Mouse (Mus musculus): ENCODE measurements around the gene Myo16. TPM values are rescaled to one million over a fixed set of nuclear protein-coding genes. Genes with fewer than 3 reads are reported as not detected.

The Myo16 gene
- polyA plus RNA-seq, 1 experiment from 2014 or later: 1.5 TPM

DNA sequence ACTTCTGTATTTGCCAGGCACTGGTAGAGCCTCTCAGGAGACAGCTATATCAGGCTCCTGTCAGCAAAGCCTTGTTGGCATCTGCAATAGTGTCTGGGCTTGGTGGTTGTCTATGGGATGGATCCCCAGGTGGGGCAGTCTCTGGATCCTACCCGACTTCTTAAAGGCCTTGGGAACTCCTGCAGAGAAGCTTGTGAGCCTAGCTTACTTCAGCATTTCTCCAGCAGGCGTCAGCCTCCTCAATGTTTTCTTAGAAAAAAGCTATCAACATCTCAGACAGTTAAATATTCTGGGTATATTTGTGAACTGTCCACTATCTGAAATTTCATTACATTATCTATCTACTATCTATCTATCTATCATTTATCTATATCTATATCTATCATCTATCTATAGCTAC, 315.9 kb downstream of the Myo16 start:
- 60% methylated on average over 2 of the region's 2 CpGs for WGBS
- Histone ChIP-seq H3K9me3 (ENCODE audit: control insufficient read depth, low read length) (no peaks in the 10 kb centered on the region), H3K4me3 (ENCODE audit: low read depth, low read length) (no peak overlapping the region), H3K4me1 (replicated peaks; ENCODE audit: control insufficient read depth, insufficient read depth) (no peaks in the 10 kb centered on the region), H3K27ac (replicated peaks) (no peak overlapping the region), H3K27me3 (ENCODE audit: control insufficient read depth, insufficient read depth, low read length) (no peaks in the 10 kb centered on the region), H3K9ac (ENCODE audit: low read length) (no peak overlapping the region), H3K4me2 (replicated peaks; ENCODE audit: low read depth) (no peak overlapping the region), H3K36me3 (ENCODE audit: control insufficient read depth, insufficient read depth, low read length) (no peaks in the 10 kb centered on the region)
- DNase-seq (ENCODE audit: low spot score) (no peak), ATAC-seq (ENCODE audit: low FRiP score, low TSS enrichment) (no peak)
- TF ChIP-seq CTCF (IDR thresholded peaks at IDR 0.05; ENCODE audit: low read depth): peak; percentile 46
- TF ChIP-seq EP300 (optimal IDR thresholded peaks at IDR 0.05): no peak

DNA sequence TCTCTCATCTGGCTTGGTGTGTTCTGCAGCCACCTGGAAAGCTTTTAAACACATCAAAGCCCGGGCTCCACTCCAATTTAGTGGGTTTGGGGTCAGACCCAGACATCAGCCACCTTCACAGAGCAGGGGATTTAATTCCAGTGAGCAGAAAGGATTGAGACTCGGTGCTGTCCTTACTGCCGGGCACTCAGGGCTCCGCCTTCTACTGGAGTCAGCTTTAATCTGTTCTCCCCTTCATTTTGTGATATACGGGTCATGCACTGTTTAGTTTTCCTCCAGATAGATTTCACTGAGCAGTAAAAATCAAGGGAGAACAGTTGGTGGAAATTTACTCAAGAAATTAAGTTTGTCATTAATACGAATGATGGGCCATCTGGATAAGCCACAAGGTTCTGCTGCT, 316.6 kb downstream of the Myo16 start:
- H3K4me1 ChIP-seq (replicated peaks; ENCODE audit: control insufficient read depth, insufficient read depth): no peaks in the 10 kb centered on the region
- no peak for ATAC-seq (ENCODE audit: low FRiP score, low TSS enrichment)
- H3K27ac ChIP-seq (replicated peaks): no peak overlapping the region
- no peak overlapping the region for H3K4me3 ChIP-seq (ENCODE audit: low read depth, low read length)
- H3K4me2 ChIP-seq (replicated peaks; ENCODE audit: low read depth): no peak overlapping the region
- no peaks in the 10 kb centered on the region for H3K9me3 ChIP-seq (ENCODE audit: control insufficient read depth, low read length)
- H3K27me3 ChIP-seq (ENCODE audit: control insufficient read depth, insufficient read depth, low read length): no peaks in the 10 kb centered on the region
- TF ChIP-seq EP300 (optimal IDR thresholded peaks at IDR 0.05) (no peak), CTCF (IDR thresholded peaks at IDR 0.05; ENCODE audit: low read depth) (no peak)
- no peaks in the 10 kb centered on the region for H3K36me3 ChIP-seq (ENCODE audit: control insufficient read depth, insufficient read depth, low read length)
- H3K9ac ChIP-seq (ENCODE audit: low read length): no peak overlapping the region
- WGBS: 31% methylated on average over 6 of the region's 6 CpGs
- DNase-seq (ENCODE audit: low spot score): no peak

DNA sequence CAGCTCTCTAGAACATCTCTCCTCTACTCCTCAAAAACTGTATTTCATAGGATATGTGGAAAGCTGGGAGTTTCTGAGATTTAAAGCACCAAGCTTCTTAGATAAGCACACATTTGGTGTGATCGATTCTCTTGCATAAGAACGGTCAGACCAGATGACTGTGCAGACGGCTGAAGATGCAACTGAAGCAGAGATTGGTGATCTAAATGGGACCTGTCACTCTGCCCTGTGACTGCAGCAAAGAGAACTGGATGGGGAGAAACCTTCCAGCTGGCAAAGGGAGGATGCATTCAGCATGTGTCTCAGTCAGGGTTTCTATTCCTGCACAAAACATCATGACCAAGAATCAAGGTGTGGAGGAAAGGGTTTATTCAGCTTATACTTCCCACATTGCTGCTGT, 318.7 kb downstream of the Myo16 start:
- WGBS: 79% methylated on average over 3 of the region's 3 CpGs
- H3K9ac ChIP-seq (ENCODE audit: low read length): no peak overlapping the region
- no peak for DNase-seq (ENCODE audit: low spot score)

DNA sequence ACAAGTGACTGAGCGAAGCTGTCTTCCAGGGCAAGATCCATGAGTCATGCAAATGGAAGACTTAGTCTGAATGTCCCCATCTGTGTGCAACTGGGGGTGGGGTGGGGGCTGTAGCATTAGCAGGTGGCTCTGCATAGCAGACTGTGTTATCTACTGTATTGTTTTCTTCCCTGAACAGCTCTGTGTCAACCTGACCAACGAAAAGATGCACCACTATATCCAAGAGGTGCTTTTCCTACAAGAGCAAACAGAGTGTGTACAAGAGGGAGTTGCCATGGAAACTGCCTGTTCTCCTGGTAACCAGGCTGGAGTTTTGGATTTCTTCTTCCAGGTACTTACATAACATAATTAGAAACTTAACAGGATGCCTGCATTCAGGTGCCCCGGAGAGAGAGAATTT, 320.7 kb downstream of the Myo16 start:
- H3K27me3 ChIP-seq (ENCODE audit: control insufficient read depth, insufficient read depth, low read length): no peaks in the 10 kb centered on the region
- WGBS: 68% methylated on average over 3 of the region's 3 CpGs
- DNase-seq (ENCODE audit: low spot score): no peak

More for the DNA sequence above, 318.7 kb downstream of the Myo16 start:
- H3K36me3 ChIP-seq (ENCODE audit: control insufficient read depth, insufficient read depth, low read length): no peaks in the 10 kb centered on the region
- no peak for ATAC-seq (ENCODE audit: low FRiP score, low TSS enrichment)
- no peak for TF ChIP-seq EP300 (optimal IDR thresholded peaks at IDR 0.05)
- TF ChIP-seq CTCF (IDR thresholded peaks at IDR 0.05; ENCODE audit: low read depth): no peak
- no peaks in the 10 kb centered on the region for H3K4me1 ChIP-seq (replicated peaks; ENCODE audit: control insufficient read depth, insufficient read depth)
- H3K4me2 ChIP-seq (replicated peaks; ENCODE audit: low read depth): no peak overlapping the region
- no peaks in the 10 kb centered on the region for H3K27me3 ChIP-seq (ENCODE audit: control insufficient read depth, insufficient read depth, low read length)
- no peaks in the 10 kb centered on the region for H3K9me3 ChIP-seq (ENCODE audit: control insufficient read depth, low read length)
- H3K27ac ChIP-seq (replicated peaks): no peak overlapping the region
- H3K4me3 ChIP-seq (ENCODE audit: low read depth, low read length): no peak overlapping the region

DNA sequence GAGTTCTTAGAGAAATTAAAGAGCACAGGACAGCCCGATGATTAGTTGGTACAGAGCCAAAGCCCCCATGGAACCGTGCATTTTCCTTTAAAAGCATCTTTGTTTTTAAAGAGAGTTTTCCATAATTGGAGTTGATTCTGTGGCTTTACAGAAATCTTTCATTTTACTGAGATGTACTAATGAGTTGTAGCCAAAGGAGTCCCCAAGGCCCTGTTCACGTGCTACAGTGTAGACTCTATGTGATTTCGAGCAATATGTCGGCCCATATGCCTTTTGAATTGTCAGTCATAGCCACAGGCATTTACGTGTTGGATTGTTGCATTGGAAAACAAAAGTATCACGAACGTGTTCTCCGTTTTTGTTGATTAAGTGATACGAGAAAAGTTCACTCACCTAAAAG, 325.3 kb downstream of the Myo16 start:
- no peaks in the 10 kb centered on the region for H3K9me3 ChIP-seq (ENCODE audit: control insufficient read depth, low read length)
- DNase-seq (ENCODE audit: low spot score) (no peak), ATAC-seq (ENCODE audit: low FRiP score, low TSS enrichment) (no peak)
- H3K4me2 ChIP-seq (replicated peaks; ENCODE audit: low read depth): no peak overlapping the region
- H3K27ac ChIP-seq (replicated peaks): no peak overlapping the region
- H3K9ac ChIP-seq (ENCODE audit: low read length): no peak overlapping the region
- H3K36me3 ChIP-seq (ENCODE audit: control insufficient read depth, insufficient read depth, low read length): no peaks in the 10 kb centered on the region
- no peak overlapping the region for H3K4me3 ChIP-seq (ENCODE audit: low read depth, low read length)
- 85% methylated on average over 10 of the region's 10 CpGs for WGBS
- no peaks in the 10 kb centered on the region for H3K4me1 ChIP-seq (replicated peaks; ENCODE audit: control insufficient read depth, insufficient read depth)
- no peaks in the 10 kb centered on the region for H3K27me3 ChIP-seq (ENCODE audit: control insufficient read depth, insufficient read depth, low read length)
- TF ChIP-seq EP300 (optimal IDR thresholded peaks at IDR 0.05): no peak
- no peak for TF ChIP-seq CTCF (IDR thresholded peaks at IDR 0.05; ENCODE audit: low read depth)

More for the DNA sequence above, 320.7 kb downstream of the Myo16 start:
- Histone ChIP-seq H3K27ac (replicated peaks) (no peak overlapping the region), H3K9me3 (ENCODE audit: control insufficient read depth, low read length) (no peaks in the 10 kb centered on the region), H3K4me2 (replicated peaks; ENCODE audit: low read depth) (no peak overlapping the region), H3K4me1 (replicated peaks; ENCODE audit: control insufficient read depth, insufficient read depth) (no peaks in the 10 kb centered on the region), H3K4me3 (ENCODE audit: low read depth, low read length) (no peak overlapping the region), H3K9ac (ENCODE audit: low read length) (no peak overlapping the region), H3K36me3 (ENCODE audit: control insufficient read depth, insufficient read depth, low read length) (no peaks in the 10 kb centered on the region)
- ATAC-seq (ENCODE audit: low FRiP score, low TSS enrichment): no peak
- TF ChIP-seq CTCF (IDR thresholded peaks at IDR 0.05; ENCODE audit: low read depth) (no peak), EP300 (optimal IDR thresholded peaks at IDR 0.05) (no peak)

DNA sequence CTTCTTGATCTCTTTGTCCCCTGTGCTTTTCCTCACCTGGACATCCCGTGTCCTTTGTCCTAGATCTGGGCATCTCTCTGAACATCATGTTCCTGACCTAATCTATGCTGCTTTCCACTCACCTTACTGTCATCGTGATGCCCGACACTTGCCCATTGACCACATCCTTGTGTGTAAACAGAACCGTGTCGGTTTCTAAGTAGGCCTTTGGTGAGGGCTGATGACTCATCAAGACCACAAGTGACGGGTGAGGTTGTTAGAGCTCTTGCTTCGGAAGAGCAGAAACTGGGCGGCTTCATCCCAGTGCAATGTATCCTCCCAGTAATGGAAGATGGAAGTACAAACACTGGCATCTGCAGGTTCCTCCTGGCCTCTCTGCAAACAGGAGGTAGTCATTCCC, 327.1 kb downstream of the Myo16 start:
- Histone ChIP-seq H3K36me3 (ENCODE audit: control insufficient read depth, insufficient read depth, low read length) (no peaks in the 10 kb centered on the region), H3K4me1 (replicated peaks; ENCODE audit: control insufficient read depth, insufficient read depth) (no peaks in the 10 kb centered on the region), H3K9ac (ENCODE audit: low read length) (no peak overlapping the region), H3K27ac (replicated peaks) (no peak overlapping the region), H3K9me3 (ENCODE audit: control insufficient read depth, low read length) (no peaks in the 10 kb centered on the region), H3K4me2 (replicated peaks; ENCODE audit: low read depth) (no peak overlapping the region), H3K27me3 (ENCODE audit: control insufficient read depth, insufficient read depth, low read length) (no peaks in the 10 kb centered on the region), H3K4me3 (ENCODE audit: low read depth, low read length) (no peak overlapping the region)
- ATAC-seq (ENCODE audit: low FRiP score, low TSS enrichment) (no peak), DNase-seq (ENCODE audit: low spot score) (no peak)
- TF ChIP-seq CTCF (IDR thresholded peaks at IDR 0.05; ENCODE audit: low read depth) (no peak), EP300 (optimal IDR thresholded peaks at IDR 0.05) (no peak)
- 72% methylated on average over 8 of the region's 8 CpGs for WGBS

Data from stomach, postnatal 0 days (tissue).